Mouse (Mus musculus): ENCODE data around the gene Ska2. TPM values are rescaled to one million over a fixed set of nuclear protein-coding genes. Genes with fewer than 3 reads are reported as not detected.
A peak's percentile ranks its signal among the peaks of the same experiment; 100 is the strongest.

Gene Ska2
- 22.1 and 24.3 TPM in 2 replicates for polyA plus RNA-seq (2015; fragmentation: Nextera tagmentation; extraction: Ambion mirVana)

DNA sequence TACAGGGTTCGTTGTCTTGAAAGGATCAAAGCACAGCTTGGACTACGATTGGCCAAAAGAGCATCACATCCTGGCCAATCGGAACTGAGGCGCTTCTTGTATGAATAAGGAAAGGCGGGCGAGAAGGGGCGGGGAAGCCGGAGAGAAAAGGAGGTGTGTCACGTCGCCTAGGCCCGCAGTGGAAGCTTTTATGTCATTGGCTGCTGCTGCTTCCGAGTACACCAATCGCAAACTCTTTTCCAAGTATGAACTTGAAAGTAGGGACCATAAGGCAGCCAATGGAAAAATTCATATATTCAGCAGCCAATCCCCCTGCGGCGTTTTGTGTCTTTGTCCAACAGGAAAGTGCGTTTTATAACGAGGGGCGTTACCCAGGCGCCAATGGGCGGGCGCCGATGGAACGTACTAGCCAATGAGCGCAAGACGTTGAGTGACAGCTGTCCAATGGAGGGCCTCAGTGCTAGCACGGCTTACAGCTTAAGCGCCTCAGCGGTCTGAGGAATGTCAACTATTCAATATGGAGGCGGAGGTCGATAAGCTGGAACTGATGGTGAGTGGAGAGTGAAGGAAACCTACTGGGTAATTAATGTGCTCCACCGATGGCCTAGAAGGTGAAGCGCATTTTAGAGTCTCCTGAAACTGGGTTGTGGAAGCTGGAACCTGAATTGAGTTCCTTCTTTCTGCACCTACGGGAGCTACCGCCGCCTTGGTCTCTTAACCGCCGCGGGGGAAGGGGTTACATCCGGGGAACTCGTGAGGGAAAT is at the start of gene Ska2:
Gene Ska2 (plus strand): TSS at position 480 of the 764 bp plus-strand sequence.
- WGBS (ENCODE audit: insufficient replicate concordance): under 1% methylated on average over 40 of the region's 40 CpGs
- H3K27me3 ChIP-seq: no peaks in the 10 kb centered on the region
- peak; percentile 97 for ATAC-seq (ENCODE audit: insufficient read depth)

GRCm38 (mm10) chr11:87060410-87060809 is 48.6 kb upstream of the Ska2 start:
- Histone ChIP-seq H3K9ac (no peak overlapping the region), H3K36me3 (replicated peaks) (no peaks in the 10 kb centered on the region), H3K27ac (replicated peaks) (no peak overlapping the region), H3K9me3 (replicated peaks) (no peaks in the 10 kb centered on the region), H3K27me3 (no peaks in the 10 kb centered on the region), H3K4me3 (replicated peaks) (no peak overlapping the region), H3K4me1 (replicated peaks) (peaks cover 16% of the 10 kb centered on the region), H3K4me2 (no peak overlapping the region)
- no peak for ATAC-seq (ENCODE audit: insufficient read depth)
- WGBS (ENCODE audit: insufficient replicate concordance): 88% methylated on average over 2 of the region's 2 CpGs

More for the DNA sequence above, at the start of gene Ska2:
- Histone ChIP-seq H3K4me3 (replicated peaks) (peak within 1 kb of the TSS; percentile 99), H3K9ac (peak within 1 kb of the TSS; percentile 99), H3K4me1 (replicated peaks) (peaks cover 24% of the 10 kb centered on the region), H3K9me3 (replicated peaks) (no peaks in the 10 kb centered on the region), H3K4me2 (peak within 1 kb of the TSS; percentile 67), H3K36me3 (replicated peaks) (peaks cover 49% of the 10 kb centered on the region), H3K27ac (replicated peaks) (peak within 1 kb of the TSS; percentile 92)

GRCm38 (mm10) chr11:87062087-87062486 is 46.9 kb upstream of the Ska2 start:
- H3K27ac ChIP-seq (replicated peaks): no peak overlapping the region
- 49% methylated on average over 3 of the region's 3 CpGs for WGBS (ENCODE audit: insufficient replicate concordance)
- ATAC-seq (ENCODE audit: insufficient read depth): no peak

DNA sequence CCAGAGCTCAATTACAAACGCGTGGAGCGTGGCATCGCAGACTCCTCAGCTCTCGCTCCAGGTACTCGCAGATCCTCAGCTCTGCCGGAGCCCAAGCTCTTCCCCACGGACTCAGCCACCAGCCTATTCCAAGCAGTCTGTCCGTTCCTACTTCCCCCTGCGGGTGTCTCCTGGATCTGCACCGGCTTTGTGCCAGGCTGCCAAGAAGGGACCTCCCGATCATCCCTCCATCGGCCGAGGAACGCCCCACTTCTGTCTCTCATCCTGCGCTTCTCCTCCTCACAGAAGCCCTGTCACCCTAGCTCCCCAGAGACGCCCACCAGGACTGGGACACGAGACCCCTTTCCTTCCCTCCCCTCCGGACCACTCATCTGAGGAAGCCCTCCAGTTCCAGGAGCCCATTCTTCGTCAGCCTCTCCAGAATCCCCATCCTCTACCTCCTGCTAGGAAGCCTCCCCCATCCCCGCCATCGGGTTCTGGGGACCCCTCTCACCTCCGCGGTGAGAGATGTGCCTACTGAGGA is 35.6 kb upstream of the Ska2 start:
- Histone ChIP-seq H3K36me3 (replicated peaks) (peaks cover 20% of the 10 kb centered on the region), H3K9ac (peak overlapping the region; percentile 71), H3K9me3 (replicated peaks) (no peaks in the 10 kb centered on the region), H3K27ac (replicated peaks) (peak overlapping the region; percentile 48; the same call in 1 of the 2 replicates), H3K4me3 (replicated peaks) (peak overlapping the region; percentile 66), H3K4me2 (peak overlapping the region; percentile 99), H3K4me1 (replicated peaks) (peaks cover 21% of the 10 kb centered on the region), H3K27me3 (no peaks in the 10 kb centered on the region)
- ATAC-seq (ENCODE audit: insufficient read depth): peak; percentile 60
- 3% methylated on average over 24 of the region's 24 CpGs for WGBS (ENCODE audit: insufficient replicate concordance)

More at GRCm38 (mm10) chr11:87062087-87062486, 46.9 kb upstream of the Ska2 start:
- H3K9me3 ChIP-seq (replicated peaks): no peaks in the 10 kb centered on the region
- no peaks in the 10 kb centered on the region for H3K36me3 ChIP-seq (replicated peaks)
- H3K4me1 ChIP-seq (replicated peaks): 0 out of 2 replicates have a peak, but pooled peaks cover 4% of the 10 kb centered on the region
- H3K9ac ChIP-seq: no peak overlapping the region
- H3K27me3 ChIP-seq: no peaks in the 10 kb centered on the region
- no peak overlapping the region for H3K4me2 ChIP-seq
- no peak overlapping the region for H3K4me3 ChIP-seq (replicated peaks)

GRCm38 (mm10) chr11:87073866-87074440 is 35.1 kb upstream of the Ska2 start, which contains the start of gene Gdpd1:
Gdpd1 (minus strand) TSS chr11:87074062.
- peak; percentile 89 for ATAC-seq (ENCODE audit: insufficient read depth)
- Histone ChIP-seq H3K36me3 (replicated peaks) (peaks cover 24% of the 10 kb centered on the region), H3K27me3 (no peaks in the 10 kb centered on the region), H3K9me3 (replicated peaks) (no peaks in the 10 kb centered on the region), H3K4me1 (replicated peaks) (peaks cover 21% of the 10 kb centered on the region), H3K9ac (peak within 1 kb of the TSS; percentile 71), H3K27ac (replicated peaks) (peak within 1 kb of the TSS; percentile 48; the same call in 1 of the 2 replicates), H3K4me3 (replicated peaks) (peak within 1 kb of the TSS; percentile 66), H3K4me2 (peak within 1 kb of the TSS; percentile 99)
- 2% methylated on average over 43 of the region's 43 CpGs for WGBS (ENCODE audit: insufficient replicate concordance)

DNA sequence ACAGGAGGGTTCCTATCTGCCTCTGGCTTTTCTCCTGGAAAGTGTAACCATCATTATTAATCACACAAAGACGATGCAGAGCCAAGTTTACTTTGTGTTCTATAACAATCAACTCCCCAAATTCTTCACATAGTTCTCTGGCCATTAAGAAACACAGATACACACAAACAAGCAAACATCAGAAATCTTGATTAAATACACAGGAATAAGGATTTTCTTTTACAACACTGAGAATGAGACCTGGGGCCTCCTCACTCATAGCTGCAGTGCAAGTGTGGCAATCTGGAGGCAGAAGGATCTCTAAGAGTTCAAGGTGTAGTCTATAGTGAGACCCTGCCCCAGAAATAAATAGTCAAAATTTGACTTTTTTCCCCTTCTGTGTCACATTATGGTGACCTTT is 25.3 kb upstream of the Ska2 start:
- Histone ChIP-seq H3K9me3 (replicated peaks) (no peaks in the 10 kb centered on the region), H3K4me3 (replicated peaks) (no peak overlapping the region), H3K4me1 (replicated peaks) (peaks cover 36% of the 10 kb centered on the region), H3K4me2 (no peak overlapping the region), H3K36me3 (replicated peaks) (peaks cover 48% of the 10 kb centered on the region), H3K27ac (replicated peaks) (no peak overlapping the region), H3K27me3 (no peaks in the 10 kb centered on the region), H3K9ac (no peak overlapping the region)
- ATAC-seq (ENCODE audit: insufficient read depth): no peak
- WGBS (ENCODE audit: insufficient replicate concordance): 70% methylated on average over 1 of the region's 1 CpGs

- peak overlapping the region; percentile 78 for H3K9ac ChIP-seq
- peaks cover 31% of the 10 kb centered on the region for H3K4me1 ChIP-seq (replicated peaks)
- 0 out of 2 replicates have a peak overlapping the region, but pooled peaks have one; percentile 69 for H3K27ac ChIP-seq (replicated peaks)
- no peaks in the 10 kb centered on the region for H3K27me3 ChIP-seq
- ATAC-seq (ENCODE audit: insufficient read depth): no peak
- H3K9me3 ChIP-seq (replicated peaks): no peaks in the 10 kb centered on the region
- peak overlapping the region; percentile 80 for H3K4me2 ChIP-seq
- H3K4me3 ChIP-seq (replicated peaks): peak overlapping the region; percentile 70
- WGBS (ENCODE audit: insufficient replicate concordance): 74% methylated on average over 13 of the region's 13 CpGs
- peaks cover 47% of the 10 kb centered on the region for H3K36me3 ChIP-seq (replicated peaks)
These were observed 23.6 kb upstream of the Ska2 start for GRCm38 (mm10) chr11:87085461-87085860.

- Histone ChIP-seq H3K4me2 (peak within 1 kb of the TSS; percentile 80), H3K9ac (peak within 1 kb of the TSS; percentile 78), H3K27ac (replicated peaks) (peak within 1 kb of the TSS; percentile 69), H3K4me3 (replicated peaks) (peak within 1 kb of the TSS; percentile 70), H3K27me3 (no peaks in the 10 kb centered on the region), H3K36me3 (replicated peaks) (peaks cover 47% of the 10 kb centered on the region), H3K9me3 (replicated peaks) (no peaks in the 10 kb centered on the region), H3K4me1 (replicated peaks) (peaks cover 31% of the 10 kb centered on the region)
- WGBS (ENCODE audit: insufficient replicate concordance): under 1% methylated on average over 43 of the region's 43 CpGs
- ATAC-seq (ENCODE audit: insufficient read depth): peak; percentile 83
These were observed 22.6 kb upstream of the Ska2 start, which contains the start of gene Smg8 for GRCm38 (mm10) chr11:87086290-87086984. Smg8 (minus strand) TSS chr11:87086774.

DNA sequence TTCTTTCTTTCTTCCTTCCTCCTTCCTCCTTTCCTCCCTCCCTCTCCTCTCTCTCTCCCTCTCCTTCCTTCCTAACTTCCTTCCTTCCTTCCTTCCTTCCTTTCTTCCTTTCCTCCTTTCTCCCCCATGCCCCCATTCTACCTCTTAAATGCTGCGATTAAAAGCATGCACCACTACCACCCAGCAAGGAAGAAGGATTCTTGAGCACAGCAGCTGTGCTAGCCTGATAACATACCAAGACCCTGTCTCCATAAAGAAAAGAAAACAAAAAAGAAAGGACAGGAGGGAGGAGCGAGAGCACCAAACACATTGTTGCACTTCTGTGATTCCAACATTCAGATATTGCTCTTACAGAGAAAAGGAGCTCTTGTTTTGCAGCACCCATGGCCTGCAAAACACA is 21.9 kb upstream of the Ska2 start:
- H3K27me3 ChIP-seq: no peaks in the 10 kb centered on the region
- H3K4me3 ChIP-seq (replicated peaks): peak overlapping the region; percentile 70
- ATAC-seq (ENCODE audit: insufficient read depth): 0 out of 2 replicates have a peak, but pooled peaks have one; percentile 57
- peak overlapping the region; percentile 69 for H3K27ac ChIP-seq (replicated peaks)
- 22% methylated on average over 2 of the region's 2 CpGs for WGBS (ENCODE audit: insufficient replicate concordance)
- H3K4me1 ChIP-seq (replicated peaks): peaks cover 31% of the 10 kb centered on the region
- H3K4me2 ChIP-seq: peak overlapping the region; percentile 80
- peak overlapping the region; percentile 78 for H3K9ac ChIP-seq
- no peaks in the 10 kb centered on the region for H3K9me3 ChIP-seq (replicated peaks)
- peaks cover 49% of the 10 kb centered on the region for H3K36me3 ChIP-seq (replicated peaks)

GRCm38 (mm10) chr11:87108409-87108754 is 652 bp upstream of the Ska2 start, which contains the start of gene Prr11:
Prr11 (minus strand) TSS chr11:87108708.
- no peak for ATAC-seq (ENCODE audit: insufficient read depth)
- Histone ChIP-seq H3K4me1 (replicated peaks) (peaks cover 23% of the 10 kb centered on the region), H3K4me2 (peak within 1 kb of the TSS; percentile 67), H3K27me3 (no peaks in the 10 kb centered on the region), H3K36me3 (replicated peaks) (peaks cover 50% of the 10 kb centered on the region), H3K4me3 (replicated peaks) (peak within 1 kb of the TSS; percentile 99), H3K9ac (peak within 1 kb of the TSS; percentile 99), H3K27ac (replicated peaks) (peak within 1 kb of the TSS; percentile 92), H3K9me3 (replicated peaks) (no peaks in the 10 kb centered on the region)
- under 1% methylated on average over 14 of the region's 14 CpGs for WGBS (ENCODE audit: insufficient replicate concordance)
